Mouse (Mus musculus): ENCODE measurements around the gene Hoxb9.

- TF ChIP-seq CTCF (IDR thresholded peaks at IDR 0.05; ENCODE audit: control insufficient read depth, insufficient read depth, insufficient read length) (no peak), USF1 (IDR thresholded peaks at IDR 0.05; ENCODE audit: low read depth) (no peak), MAX (IDR thresholded peaks at IDR 0.05) (no peak), MYOD1 (IDR thresholded peaks at IDR 0.05; ENCODE audit: control insufficient read depth, insufficient read length, low read depth) (no peak), CEBPB (IDR thresholded peaks at IDR 0.05; ENCODE audit: low read depth) (no peak), FOSL1 (IDR thresholded peaks at IDR 0.05; ENCODE audit: insufficient read depth, low read length, poor library complexity, severe bottlenecking) (no peak), MYOG (IDR thresholded peaks at IDR 0.05; ENCODE audit: control insufficient read depth, extremely low read depth, insufficient read length) (no peak)
These were observed 43.5 kb downstream of the Hoxb9 start for GRCm38 (mm10) chr11:96314671-96315343.

All from C2C12 (cell line).